In genomic region chr1:150805466-150805865, GRCm38 (mm10) we compare ENCODE assay signal across 20 mouse cellular contexts.
DNase-seq lines count a peak whose midpoint lies in the region; ATAC-seq and TF ChIP-seq lines count a peak whose summit lies in the region.
"Had no signal": no experiment of that assay in that cellular context is flagged by ENCODE, and none has a peak within 500 bp of the region (broad histone marks: within the 10 kb centered on the region; RNA-seq: fewer than 3 reads in every experiment).

No protein-coding gene starts in this region.

- no peak for DNase-seq in heart, postnatal 4 days
- DNase-seq in lung, embryonic 14.5 days, result no peak
- no peak for DNase-seq in lung, postnatal 10 days
- peak; percentile 73 for DNase-seq in ES-CJ7 (ENCODE audit: low read depth, low spot score)
- peak; percentile 55 for DNase-seq in R1 (ENCODE audit: low read depth, low spot score)
- DNase-seq in cerebellum, adult 9-10 months, result no peak
- DNase-seq: adrenal gland, adult 2 months; adrenal gland, postnatal 25 days; cerebellum, adult 18-20 months; cerebellum, postnatal 10 days; gastrocnemius, postnatal 36 days; heart, adult 18-20 months had no signal

- H3K9me3 ChIP-seq in heart, embryonic 13.5 days, result no peaks in the 10 kb centered on the region
- no peaks in the 10 kb centered on the region for H3K9me3 ChIP-seq in lung, embryonic 14.5 days (ENCODE audit: low read depth, low read length)
- H3K9me3 ChIP-seq in intestine, embryonic 16.5 days (ENCODE audit: control insufficient read depth, low read length), result no peaks in the 10 kb centered on the region
- H3K9me3 ChIP-seq: forebrain, embryonic 15.5 days; G1E; heart, embryonic 10.5 days; hindbrain, embryonic 13.5 days had no signal

- H3K4me1 ChIP-seq in heart, embryonic 13.5 days, result peaks cover 12% of the 10 kb centered on the region
- no peaks in the 10 kb centered on the region for H3K4me1 ChIP-seq in lung, embryonic 14.5 days (ENCODE audit: insufficient read depth)
- H3K4me1 ChIP-seq in intestine, embryonic 16.5 days (ENCODE audit: control insufficient read depth, insufficient read depth, low read length), result peaks cover 6% of the 10 kb centered on the region; the same call in 1 of the 2 replicates
- H3K4me1 ChIP-seq: forebrain, embryonic 15.5 days; heart, embryonic 10.5 days had no signal

- H3K4me3 ChIP-seq in heart, embryonic 13.5 days, result no peak overlapping the region
- no peak overlapping the region for H3K4me3 ChIP-seq in lung, embryonic 14.5 days (ENCODE audit: low read depth, low read length)
- no peak overlapping the region for H3K4me3 ChIP-seq in intestine, embryonic 16.5 days (ENCODE audit: low read length)
- H3K4me3 ChIP-seq: forebrain, embryonic 15.5 days; heart, embryonic 10.5 days; hindbrain, embryonic 13.5 days had no signal

- H3K36me3 ChIP-seq in heart, embryonic 13.5 days, result peaks cover 43% of the 10 kb centered on the region
- no peaks in the 10 kb centered on the region for H3K36me3 ChIP-seq in lung, embryonic 14.5 days (ENCODE audit: insufficient read depth)
- H3K36me3 ChIP-seq in intestine, embryonic 16.5 days (ENCODE audit: control insufficient read depth, insufficient read depth, low read length), result no peaks in the 10 kb centered on the region
- H3K36me3 ChIP-seq: forebrain, embryonic 15.5 days; G1E; hindbrain, embryonic 13.5 days had no signal

- no peaks in the 10 kb centered on the region for H3K27me3 ChIP-seq in heart, embryonic 13.5 days (replicated peaks)
- no peaks in the 10 kb centered on the region for H3K27me3 ChIP-seq in lung, embryonic 14.5 days (ENCODE audit: insufficient read depth, low read length)
- H3K27me3 ChIP-seq in intestine, embryonic 16.5 days (replicated peaks; ENCODE audit: control insufficient read depth, insufficient read depth, low read length), result peaks cover 2% of the 10 kb centered on the region; the same call in 1 of the 2 replicates
- H3K27me3 ChIP-seq: CH12.LX; forebrain, embryonic 15.5 days; hindbrain, embryonic 13.5 days had no signal

- no peak for ATAC-seq in heart, embryonic 13.5 days (ENCODE audit: extremely low read depth, insufficient number of reproducible peaks, low FRiP score, low TSS enrichment)
- ATAC-seq in lung, embryonic 14.5 days (ENCODE audit: insufficient read depth), result no peak
- ATAC-seq in intestine, embryonic 16.5 days, result no peak
- ATAC-seq: forebrain, embryonic 15.5 days; hindbrain, postnatal 0 days had no signal

- TF ChIP-seq CTCF in lung, embryonic 14.5 days (IDR thresholded peaks at IDR 0.05; ENCODE audit: low read depth), result no peak

- 85% methylated on average over 2 of the region's 2 CpGs for WGBS in heart, embryonic 13.5 days
- 74% methylated on average over 2 of the region's 2 CpGs for WGBS in lung, embryonic 14.5 days
- WGBS in intestine, embryonic 16.5 days, result 89% methylated on average over 2 of the region's 2 CpGs

- H3K27ac ChIP-seq in heart, embryonic 13.5 days (replicated peaks), result peak overlapping the region; percentile 42; the same call in 1 of the 2 replicates
- H3K27ac ChIP-seq in lung, embryonic 14.5 days (ENCODE audit: low read depth), result peak overlapping the region; percentile 58
- no peak overlapping the region for H3K27ac ChIP-seq in intestine, embryonic 16.5 days (ENCODE audit: low read length)
- H3K27ac ChIP-seq: forebrain, embryonic 15.5 days; heart, embryonic 10.5 days; hindbrain, embryonic 13.5 days; hindbrain, postnatal 0 days had no signal

- H3K9ac ChIP-seq in heart, embryonic 13.5 days, result no peak overlapping the region
- no peak overlapping the region for H3K9ac ChIP-seq in lung, embryonic 14.5 days
- H3K9ac ChIP-seq in intestine, embryonic 16.5 days (ENCODE audit: low read depth, low read length), result no peak overlapping the region
- H3K9ac ChIP-seq: forebrain, embryonic 15.5 days; hindbrain, embryonic 13.5 days had no signal

- H3K4me2 ChIP-seq in heart, embryonic 13.5 days, result no peak overlapping the region
- no peak overlapping the region for H3K4me2 ChIP-seq in lung, embryonic 14.5 days
- H3K4me2 ChIP-seq in intestine, embryonic 16.5 days (ENCODE audit: low read depth, low read length), result no peak overlapping the region
- H3K4me2 ChIP-seq: forebrain, embryonic 15.5 days; hindbrain, embryonic 13.5 days had no signal

Comparison
In these comparisons a context has a peak if more than half of its experiments do, and no peak if none do; other contexts are left out.
1. DNase-seq: peak in ES-CJ7 (single experiment) and R1 (single experiment); none in heart, postnatal 4 days (single experiment), lung, embryonic 14.5 days (single experiment), lung, postnatal 10 days (single experiment) and cerebellum, adult 9-10 months (single experiment).